Comparison of ENCODE assay signal across 16 mouse cellular contexts in genomic region chr8:93228673-93229370, GRCm38 (mm10). TPM values are rescaled to one million over a fixed set of nuclear protein-coding genes. Genes with fewer than 3 reads are reported as not detected.
DNase-seq lines count a peak whose midpoint lies in the region; ATAC-seq lines count a peak whose summit lies in the region.
"Had no signal": no experiment of that assay in that cellular context is flagged by ENCODE, and none has a peak within 500 bp of the region (broad histone marks: within the 10 kb centered on the region; RNA-seq: fewer than 3 reads in every experiment).

No protein-coding gene starts in this region.

- H3K4me2 ChIP-seq in kidney, embryonic 16.5 days (replicated peaks; ENCODE audit: low read depth, low read length): no peak overlapping the region
- H3K4me2 ChIP-seq in intestine, embryonic 15.5 days (replicated peaks): peak overlapping the region; percentile 42
- no peak overlapping the region for H3K4me2 ChIP-seq in forebrain, embryonic 12.5 days

- H3K4me3 ChIP-seq in kidney, embryonic 16.5 days (ENCODE audit: low read length): no peak overlapping the region
- no peak overlapping the region for H3K4me3 ChIP-seq in intestine, embryonic 15.5 days (replicated peaks)
- H3K4me3 ChIP-seq in forebrain, embryonic 12.5 days (replicated peaks): no peak overlapping the region
- H3K4me3 ChIP-seq: midbrain, embryonic 10.5 days had no signal

- no peak overlapping the region for H3K9ac ChIP-seq in kidney, embryonic 16.5 days (replicated peaks; ENCODE audit: low read length)
- no peak overlapping the region for H3K9ac ChIP-seq in intestine, embryonic 15.5 days
- no peak overlapping the region for H3K9ac ChIP-seq in forebrain, embryonic 12.5 days

- no peaks in the 10 kb centered on the region for H3K9me3 ChIP-seq in kidney, embryonic 16.5 days (ENCODE audit: low read length)
- H3K9me3 ChIP-seq in intestine, embryonic 15.5 days: no peaks in the 10 kb centered on the region
- no peaks in the 10 kb centered on the region for H3K9me3 ChIP-seq in forebrain, embryonic 12.5 days
- H3K9me3 ChIP-seq: midbrain, embryonic 10.5 days had no signal

- WGBS in kidney, embryonic 16.5 days: 60% methylated on average over 11 of the region's 11 CpGs
- WGBS in intestine, embryonic 15.5 days: 57% methylated on average over 11 of the region's 11 CpGs
- 73% methylated on average over 11 of the region's 11 CpGs for WGBS in forebrain, embryonic 12.5 days

- no peak for ATAC-seq in kidney, embryonic 16.5 days (ENCODE audit: low FRiP score, low TSS enrichment)
- peak; percentile 94 for ATAC-seq in intestine, embryonic 15.5 days
- no peak for ATAC-seq in granulocyte monocyte progenitor cell, adult 5-6 weeks (replicated peaks; ENCODE audit: poor library complexity, severe bottlenecking)
- no peak for ATAC-seq in forebrain, embryonic 12.5 days (ENCODE audit: low FRiP score)
- ATAC-seq: CD4-positive, CD25-positive, alpha-beta regulatory T cell, adult 4 months; hindbrain, embryonic 16.5 days had no signal

- DNase-seq in kidney, adult 18-20 months: peak; percentile 40
- DNase-seq in kidney, postnatal 36 days: peak; percentile 61 to 73
- DNase-seq in lung, postnatal 4 days: peak; percentile 12 to 49
- DNase-seq in layer of hippocampus, postnatal 10 days (ENCODE audit: low spot score in 2 of 2): no peak
- DNase-seq: cerebellum, adult 18-20 months; layer of hippocampus, postnatal 36 days; thymus, postnatal 36 days had no signal

- no peak overlapping the region for H3K27ac ChIP-seq in kidney, embryonic 16.5 days (ENCODE audit: low read length)
- H3K27ac ChIP-seq in intestine, embryonic 15.5 days: 0 out of 2 replicates have a peak overlapping the region, but pooled peaks have one; percentile 33
- no peak overlapping the region for H3K27ac ChIP-seq in forebrain, embryonic 12.5 days
- H3K27ac ChIP-seq: midbrain, embryonic 10.5 days had no signal

- H3K36me3 ChIP-seq in kidney, embryonic 16.5 days (ENCODE audit: insufficient read depth, low read length): no peaks in the 10 kb centered on the region
- no peaks in the 10 kb centered on the region for H3K36me3 ChIP-seq in intestine, embryonic 15.5 days
- H3K36me3 ChIP-seq in forebrain, embryonic 12.5 days (replicated peaks): no peaks in the 10 kb centered on the region
- H3K36me3 ChIP-seq: midbrain, embryonic 10.5 days had no signal

- H3K27me3 ChIP-seq in kidney, embryonic 16.5 days (ENCODE audit: insufficient read depth, low read length): no peaks in the 10 kb centered on the region
- H3K27me3 ChIP-seq in intestine, embryonic 15.5 days (replicated peaks): no peaks in the 10 kb centered on the region
- H3K27me3 ChIP-seq in forebrain, embryonic 12.5 days: no peaks in the 10 kb centered on the region

- no peaks in the 10 kb centered on the region for H3K4me1 ChIP-seq in kidney, embryonic 16.5 days (ENCODE audit: insufficient read depth, low read length)
- no peaks in the 10 kb centered on the region for H3K4me1 ChIP-seq in intestine, embryonic 15.5 days (replicated peaks)
- no peaks in the 10 kb centered on the region for H3K4me1 ChIP-seq in forebrain, embryonic 12.5 days
- H3K4me1 ChIP-seq: midbrain, embryonic 10.5 days had no signal

RNA-seq across cellular contexts. Expression of gene Ces1e, which starts 0.6 kb away (rescaled TPM):
- polyA plus RNA-seq in kidney, embryonic 16.5 days (2015; fragmentation: Nextera tagmentation; extraction: Ambion mirVana): 0.21 and 0.51 TPM in 2 replicates
- 1.7 and 2.8 TPM in 2 replicates for polyA plus RNA-seq in intestine, embryonic 15.5 days (2015; fragmentation: Nextera tagmentation; extraction: Ambion mirVana)
- total RNA-seq in granulocyte monocyte progenitor cell, adult 5-6 weeks (2014; fragmentation: Nextera tagmentation): not detected in 2 replicates
- total RNA-seq in granulocyte monocyte progenitor cell, adult 5-6 weeks (2017): not detected in 2 replicates
- total RNA-seq in layer of hippocampus, postnatal 10 days (2021): not detected
- not detected in 2 replicates for polyA plus RNA-seq in forebrain, embryonic 12.5 days (2016; fragmentation: Nextera tagmentation; extraction: Ambion mirVana)
- total RNA-seq: layer of hippocampus, postnatal 36 days had no signal
- polyA plus RNA-seq: CD4-positive, CD25-positive, alpha-beta regulatory T cell, adult 4 months; hindbrain, embryonic 16.5 days; limb, embryonic 14.5 days; midbrain, embryonic 10.5 days had no signal

RNA-seq across cellular contexts. Expression of gene Ces1d, which starts 31.2 kb away (rescaled TPM):
- 0.22 and 2.4 TPM in 2 replicates for polyA plus RNA-seq in kidney, embryonic 16.5 days (2015; fragmentation: Nextera tagmentation; extraction: Ambion mirVana)
- 1.5 TPM in 2 replicates for polyA plus RNA-seq in intestine, embryonic 15.5 days (2015; fragmentation: Nextera tagmentation; extraction: Ambion mirVana)
- total RNA-seq in granulocyte monocyte progenitor cell, adult 5-6 weeks (2014; fragmentation: Nextera tagmentation): not detected in 2 replicates
- total RNA-seq in granulocyte monocyte progenitor cell, adult 5-6 weeks (2017): 4.0 TPM in 1 of 2 replicates, not detected in the other
- not detected for total RNA-seq in layer of hippocampus, postnatal 10 days (2021)
- polyA plus RNA-seq in forebrain, embryonic 12.5 days (2016; fragmentation: Nextera tagmentation; extraction: Ambion mirVana): 0.15 and 0.79 TPM in 2 replicates
- polyA plus RNA-seq: CD4-positive, CD25-positive, alpha-beta regulatory T cell, adult 4 months; midbrain, embryonic 10.5 days had no signal

RNA-seq across cellular contexts. Expression of gene Ces1f, which starts 50.7 kb away (rescaled TPM):
- polyA plus RNA-seq in kidney, embryonic 16.5 days (2015; fragmentation: Nextera tagmentation; extraction: Ambion mirVana): 0.31 TPM in 1 of 2 replicates, not detected in the other
- polyA plus RNA-seq in intestine, embryonic 15.5 days (2015; fragmentation: Nextera tagmentation; extraction: Ambion mirVana): 0.11 and 0.14 TPM in 2 replicates
- total RNA-seq in granulocyte monocyte progenitor cell, adult 5-6 weeks (2014; fragmentation: Nextera tagmentation): not detected in 2 replicates
- total RNA-seq in granulocyte monocyte progenitor cell, adult 5-6 weeks (2017): not detected in 2 replicates
- not detected for total RNA-seq in layer of hippocampus, postnatal 10 days (2021)
- polyA plus RNA-seq in forebrain, embryonic 12.5 days (2016; fragmentation: Nextera tagmentation; extraction: Ambion mirVana): not detected in 2 replicates
- total RNA-seq: layer of hippocampus, postnatal 36 days had no signal
- polyA plus RNA-seq: CD4-positive, CD25-positive, alpha-beta regulatory T cell, adult 4 months; heart, embryonic 14.5 days; hindbrain, embryonic 16.5 days; midbrain, embryonic 10.5 days had no signal

Comparison
In these comparisons a context has a peak if more than half of its experiments do, and no peak if none do; other contexts are left out.
1. DNase-seq: peak in kidney, adult 18-20 months (single experiment), kidney, postnatal 36 days (2 of 2) and lung, postnatal 4 days (2 of 2); none in layer of hippocampus, postnatal 10 days (0 of 2).